Mouse (Mus musculus): ENCODE measurements at regions not wholly inside any gene's neighbourhood (a gene's known extent, or its start where the extent isn't known, plus 50 kb on each side); places are given as distances from the start of the nearest gene placed in this dataset.

- no peak for DNase-seq
These were observed 110.4 kb upstream of the Zdhhc25 start for GRCm38 (mm10) chr15:88489715-88490114.

- no peak for DNase-seq
These were observed 109.6 kb upstream of the Zdhhc25 start for GRCm38 (mm10) chr15:88490316-88491090.

- DNase-seq = no peak
These were observed 109.1 kb upstream of the Zdhhc25 start for GRCm38 (mm10) chr15:88491091-88491366.

GRCm38 (mm10) chr15:88497957-88498356 lies 102.1 kb upstream of the Zdhhc25 start:
- DNase-seq = no peak

- DNase-seq = peak; percentile 16 to 27
These were observed 97.8 kb upstream of the Zdhhc25 start for GRCm38 (mm10) chr15:88502311-88502710.

- DNase-seq = no peak
These were observed 96.2 kb upstream of the Zdhhc25 start for GRCm38 (mm10) chr15:88503896-88504295.

GRCm38 (mm10) chr15:88505491-88506119 lies 94.5 kb upstream of the Zdhhc25 start:
- no peak for DNase-seq

GRCm38 (mm10) chr15:88507886-88508285 lies 92.2 kb upstream of the Zdhhc25 start:
- no peak for DNase-seq

- DNase-seq = peak; percentile 38 to 39
These were observed 91.1 kb upstream of the Zdhhc25 start for GRCm38 (mm10) chr15:88508971-88509370.

- peak; percentile 48 to 57 for DNase-seq
These were observed 90.5 kb upstream of the Zdhhc25 start for GRCm38 (mm10) chr15:88509626-88510025.

GRCm38 (mm10) chr15:88514091-88514490 lies 86.0 kb upstream of the Zdhhc25 start:
- DNase-seq = no peak

GRCm38 (mm10) chr15:88531218-88531617 lies 68.9 kb upstream of the Zdhhc25 start:
- DNase-seq = no peak

GRCm38 (mm10) chr15:88532008-88532407 lies 68.1 kb upstream of the Zdhhc25 start:
- no peak for DNase-seq

GRCm38 (mm10) chr15:88533354-88533753 lies 66.7 kb upstream of the Zdhhc25 start:
- DNase-seq = no peak

- no peak for DNase-seq
These were observed 64.6 kb upstream of the Zdhhc25 start for GRCm38 (mm10) chr15:88535516-88535915.

- peak; percentile 81 to 85 for DNase-seq
These were observed 62.9 kb upstream of the Zdhhc25 start for GRCm38 (mm10) chr15:88537190-88537589.

GRCm38 (mm10) chr15:88542567-88542966 lies 57.5 kb upstream of the Zdhhc25 start:
- DNase-seq = peak; percentile 82 to 85

GRCm38 (mm10) chr15:88544216-88544615 lies 55.9 kb upstream of the Zdhhc25 start:
- peak; percentile 80 to 87 for DNase-seq

GRCm38 (mm10) chr15:88548261-88548660 lies 51.8 kb upstream of the Zdhhc25 start:
- DNase-seq = no peak

Data from cerebellum, postnatal 36 days (tissue).